Mouse (Mus musculus) kidney, adult 2 months (tissue): ENCODE data around the gene Kif4.

Experiments
- CTCF ChIP-seq: fragments of 200-500 bp; conservative IDR thresholded peaks from 2 replicates; pipeline ENCODE4 v1.5.1; 2011; ENCODE audit warnings: low read depth, mild to moderate bottlenecking, control low read depth, low read length, moderate library complexity, mixed read lengths; ENCODE audit not compliant: insufficient read depth, insufficient read length
- POLR2A ChIP-seq: fragments of 200-500 bp; IDR thresholded peaks from one replicate; pipeline ENCODE4 v1.6.1; 2011; ENCODE audit warnings: low read depth, low read length, control low read depth

- TF ChIP-seq POLR2A (no peak), CTCF (no peak)
Measured at GRCm38 (mm10) chrX:100765855-100766254, 140.3 kb downstream of the Kif4 start.
